Mouse (Mus musculus): ENCODE measurements at regions not wholly inside any gene's neighbourhood (a gene's known extent, or its start where the extent isn't known, plus 50 kb on each side); places are given as distances from the start of the nearest gene placed in this dataset.

DNA sequence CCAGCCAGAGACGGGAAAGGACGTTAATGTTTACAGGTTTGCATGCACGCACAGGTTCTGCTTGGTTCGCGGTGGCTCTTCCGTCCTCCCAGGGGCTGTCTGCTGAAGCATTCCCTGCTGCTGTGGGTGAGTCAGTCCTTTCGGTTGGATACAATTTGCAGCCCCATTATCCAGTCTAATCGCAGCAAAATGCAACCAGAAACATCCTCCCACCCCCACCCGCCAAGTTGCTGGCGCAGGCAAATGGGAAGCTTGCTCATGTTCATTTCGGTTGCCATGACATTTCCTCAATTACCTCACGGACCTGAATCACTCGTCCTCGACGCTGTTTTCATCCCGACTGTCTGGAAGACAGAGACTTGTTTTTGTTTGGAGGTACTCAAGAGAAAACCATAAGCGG lies 449.7 kb downstream of the Klf5 start:
- H3K79me2 ChIP-seq (ENCODE audit: control insufficient read depth, insufficient read depth, low read length, poor library complexity): no peaks in the 10 kb centered on the region
- TF ChIP-seq TAL1 (IDR thresholded peaks at IDR 0.05; ENCODE audit: low read length): no peak
- TF ChIP-seq ELF1 (IDR thresholded peaks at IDR 0.05; ENCODE audit: low read depth, low read length): no peak
- TF ChIP-seq MYC (IDR thresholded peaks at IDR 0.05; ENCODE audit: low read depth, low read length): no peak
- TF ChIP-seq ZKSCAN1 (IDR thresholded peaks at IDR 0.05; ENCODE audit: low read depth, low read length): no peak
- no peak for DNase-seq (ENCODE audit: low read depth, low spot score)
- H3K36me3 ChIP-seq (ENCODE audit: control insufficient read depth in 1 of 2, insufficient read depth in 2 of 2, low read length in 2 of 2): no peaks in the 10 kb centered on the region
- no peaks in the 10 kb centered on the region for H3K4me1 ChIP-seq (ENCODE audit: control insufficient read depth in 1 of 2, insufficient read depth in 2 of 2, low read length in 2 of 2)
- no peaks in the 10 kb centered on the region for H3K9me3 ChIP-seq (replicated peaks; ENCODE audit: insufficient read depth, low read length)
- no peak overlapping the region for H3K27ac ChIP-seq (ENCODE audit: control insufficient read depth, low read depth, low read length)
- no peak overlapping the region for H3K9ac ChIP-seq (ENCODE audit: control insufficient read depth, low read depth, low read length, poor library complexity, severe bottlenecking)
- no peaks in the 10 kb centered on the region for H3K27me3 ChIP-seq (ENCODE audit: control insufficient read depth in 1 of 2, insufficient read depth in 2 of 2, low read length in 2 of 2)
- no peak overlapping the region for H3K4me3 ChIP-seq (ENCODE audit: control insufficient read depth in 1 of 2, insufficient read depth in 1 of 2, low read depth in 2 of 2, low read length in 2 of 2)

DNA sequence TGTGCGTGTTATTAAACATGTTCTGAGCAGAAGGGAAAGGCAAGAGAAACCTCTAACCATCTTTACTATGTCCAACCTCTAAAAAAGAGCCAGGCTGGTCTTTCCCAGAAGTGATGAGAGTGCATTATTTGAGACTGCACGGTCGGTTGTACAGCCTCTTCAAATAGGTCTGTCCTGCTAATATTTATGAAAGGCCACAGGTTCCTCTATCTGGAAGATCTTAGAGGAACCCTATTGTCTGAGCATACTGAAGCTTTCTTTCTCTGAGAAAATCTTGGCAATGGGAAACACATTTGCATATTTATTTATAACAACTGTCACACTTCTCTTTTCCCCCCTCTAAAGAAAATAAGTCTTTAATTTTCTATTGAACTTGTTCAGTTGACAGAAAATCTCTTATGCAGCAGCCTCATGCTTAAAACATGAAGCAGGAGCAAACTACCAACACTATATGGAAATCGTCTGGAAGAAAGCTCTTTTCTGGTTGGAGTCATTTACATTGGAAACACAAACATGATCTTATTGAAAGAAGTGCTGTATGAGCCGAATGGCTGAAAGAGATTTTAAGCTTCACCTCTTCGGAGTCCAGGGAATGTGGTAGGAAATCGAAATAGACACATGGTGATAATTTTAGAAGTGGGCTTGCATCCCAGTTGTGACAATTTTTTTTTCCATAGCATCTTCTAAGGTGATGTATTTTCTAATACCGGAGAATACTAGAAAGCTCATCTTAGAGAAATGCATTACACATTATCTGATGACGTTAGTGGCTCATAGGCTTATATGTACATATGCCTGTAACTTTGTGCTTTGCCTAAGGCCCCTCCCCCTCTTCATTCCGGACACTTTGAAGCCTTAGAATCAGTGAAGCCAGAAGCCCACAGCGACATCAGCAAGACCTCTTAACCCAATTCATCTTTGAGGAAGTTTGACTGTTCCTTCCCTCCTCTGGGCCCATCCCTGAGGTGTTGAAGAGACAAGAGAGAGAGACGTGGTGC lies 451.1 kb downstream of the Klf5 start:
- Histone ChIP-seq H3K79me2 (ENCODE audit: control insufficient read depth, insufficient read depth, low read length, poor library complexity) (no peaks in the 10 kb centered on the region), H3K4me3 (ENCODE audit: control insufficient read depth in 1 of 2, insufficient read depth in 1 of 2, low read depth in 2 of 2, low read length in 2 of 2) (no peak overlapping the region), H3K9ac (ENCODE audit: control insufficient read depth, low read depth, low read length, poor library complexity, severe bottlenecking) (no peak overlapping the region), H3K36me3 (ENCODE audit: control insufficient read depth in 1 of 2, insufficient read depth in 2 of 2, low read length in 2 of 2) (no peaks in the 10 kb centered on the region), H3K9me3 (replicated peaks; ENCODE audit: insufficient read depth, low read length) (no peaks in the 10 kb centered on the region), H3K27me3 (ENCODE audit: control insufficient read depth in 1 of 2, insufficient read depth in 2 of 2, low read length in 2 of 2) (no peaks in the 10 kb centered on the region), H3K27ac (ENCODE audit: control insufficient read depth, low read depth, low read length) (no peak overlapping the region), H3K4me1 (ENCODE audit: control insufficient read depth in 1 of 2, insufficient read depth in 2 of 2, low read length in 2 of 2) (no peaks in the 10 kb centered on the region)
- TF ChIP-seq ZNF384 (IDR thresholded peaks at IDR 0.05; ENCODE audit: low read depth, low read length) (no peak), RAD21 (IDR thresholded peaks at IDR 0.05; ENCODE audit: low read depth, low read length) (no peak), NRF1 (IDR thresholded peaks at IDR 0.05; ENCODE audit: insufficient read depth, low read depth, low read length, poor library complexity, severe bottlenecking) (no peak), MYB (IDR thresholded peaks at IDR 0.05; ENCODE audit: low read depth, low read length) (no peak), JUND (IDR thresholded peaks at IDR 0.05; ENCODE audit: low read depth, low read length) (no peak), CHD1 (IDR thresholded peaks at IDR 0.05; ENCODE audit: low read depth, low read length) (no peak), GATA1 (IDR thresholded peaks at IDR 0.05; ENCODE audit: low read depth, low read length) (no peak), ZMIZ1 (IDR thresholded peaks at IDR 0.05; ENCODE audit: low read depth, low read length) (no peak), MYC (IDR thresholded peaks at IDR 0.05; ENCODE audit: low read depth, low read length) (no peak), UBTF (IDR thresholded peaks at IDR 0.05; ENCODE audit: borderline replicate concordance, insufficient read depth, low read depth, low read length) (no peak), MEF2A (IDR thresholded peaks at IDR 0.05; ENCODE audit: extremely low read depth, insufficient replicate concordance, low read depth, low read length, poor library complexity, severe bottlenecking) (no peak), TCF12 (IDR thresholded peaks at IDR 0.05; ENCODE audit: low read depth, low read length) (no peak), MAZ (IDR thresholded peaks at IDR 0.05; ENCODE audit: low read depth, low read length) (no peak), RCOR1 (IDR thresholded peaks at IDR 0.05; ENCODE audit: low read depth, low read length) (no peak), E2F4 (IDR thresholded peaks at IDR 0.05; ENCODE audit: borderline replicate concordance, low read depth, low read length) (no peak)
- DNase-seq (ENCODE audit: low read depth, low spot score): no peak
